In the genomic region with DNA sequence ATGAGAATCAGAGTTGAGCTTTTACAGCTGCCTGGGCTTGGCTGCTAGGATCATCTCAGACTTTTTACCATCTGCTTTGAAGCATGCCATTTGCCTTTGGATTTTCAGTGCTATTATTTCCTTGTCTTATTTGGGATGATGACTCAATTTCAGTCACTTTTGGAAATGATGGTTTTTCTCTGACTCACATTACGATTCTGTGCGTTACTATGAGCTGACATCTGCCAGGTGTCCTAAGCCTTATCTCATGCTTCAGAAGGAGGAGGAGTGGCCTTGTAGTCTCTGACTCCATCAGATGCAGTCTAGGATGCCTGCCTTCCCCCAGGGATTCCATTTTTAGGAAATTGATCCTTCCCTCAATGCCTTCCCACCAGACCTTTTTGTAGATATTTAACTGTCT, we compare ENCODE assay signal across 16 mouse cellular contexts.
DNase-seq lines count a peak whose midpoint lies in the region; ATAC-seq and TF ChIP-seq lines count a peak whose summit lies in the region.
"Had no signal": no experiment of that assay in that cellular context is flagged by ENCODE, and none has a peak within 500 bp of the region (broad histone marks: within the 10 kb centered on the region; RNA-seq: fewer than 3 reads in every experiment).

No protein-coding gene starts in this region.

- H3K4me2 ChIP-seq in midbrain, embryonic 15.5 days: no peak overlapping the region
- H3K4me2 ChIP-seq: embryonic facial prominence, embryonic 12.5 days; heart, embryonic 15.5 days; hindbrain, embryonic 12.5 days; intestine, embryonic 15.5 days; lung, embryonic 14.5 days; neural tube, embryonic 12.5 days had no signal

- no peak overlapping the region for H3K4me3 ChIP-seq in layer of hippocampus, adult 2 months
- H3K4me3 ChIP-seq in midbrain, embryonic 15.5 days: no peak overlapping the region
- H3K4me3 ChIP-seq: embryonic facial prominence, embryonic 12.5 days; heart, embryonic 15.5 days; hindbrain, embryonic 12.5 days; intestine, embryonic 15.5 days; megakaryocyte, embryonic 14.5 days; neural tube, embryonic 12.5 days had no signal

- no peak overlapping the region for H3K27ac ChIP-seq in layer of hippocampus, adult 2 months
- no peak overlapping the region for H3K27ac ChIP-seq in midbrain, embryonic 15.5 days
- H3K27ac ChIP-seq: embryonic facial prominence, embryonic 12.5 days; heart, embryonic 15.5 days; hindbrain, embryonic 12.5 days; intestine, embryonic 15.5 days; neural tube, embryonic 12.5 days had no signal

- no peak for TF ChIP-seq CTCF in layer of hippocampus, adult 2 months (conservative IDR thresholded peaks at IDR 0.05)

- no peak for ATAC-seq in midbrain, embryonic 15.5 days (replicated peaks)
- ATAC-seq: intestine, embryonic 15.5 days had no signal

- no peaks in the 10 kb centered on the region for H3K27me3 ChIP-seq in midbrain, embryonic 15.5 days (replicated peaks)
- H3K27me3 ChIP-seq: embryonic facial prominence, embryonic 12.5 days; heart, embryonic 15.5 days; hindbrain, embryonic 12.5 days; intestine, embryonic 15.5 days; megakaryocyte, embryonic 14.5 days; neural tube, embryonic 12.5 days had no signal

- no peaks in the 10 kb centered on the region for H3K36me3 ChIP-seq in midbrain, embryonic 15.5 days (replicated peaks)
- H3K36me3 ChIP-seq: embryonic facial prominence, embryonic 12.5 days; heart, embryonic 15.5 days; hindbrain, embryonic 12.5 days; intestine, embryonic 15.5 days; neural tube, embryonic 12.5 days had no signal

- H3K9ac ChIP-seq in midbrain, embryonic 15.5 days: no peak overlapping the region
- H3K9ac ChIP-seq: embryonic facial prominence, embryonic 12.5 days; heart, embryonic 15.5 days; hindbrain, embryonic 12.5 days; intestine, embryonic 15.5 days; lung, embryonic 14.5 days; neural tube, embryonic 12.5 days had no signal

- intact Hi-C loops in left cerebral cortex, postnatal 14 days (cut with DNase I): no loop called here

- peak; percentile 64 for DNase-seq in 3T3-L1 (ENCODE audit: low read depth, low spot score)
- DNase-seq in Muller cell, postnatal 12 days (ENCODE audit: inconsistent ontology term): peak; percentile 6
- peak; percentile 14 to 39 for DNase-seq in layer of hippocampus, adult 2 months (ENCODE audit: low spot score in 2 of 2)
- peak; percentile 39 to 59 for DNase-seq in left cerebral cortex, postnatal 14 days (ENCODE audit: low spot score in 2 of 2)
- DNase-seq in embryo, embryonic 9.5 days (ENCODE audit: extremely low spot score): no peak
- no peak for DNase-seq in cerebellum, postnatal 36 days
- DNase-seq: adrenal gland, postnatal 25 days; heart, adult 18-20 months; lung, embryonic 14.5 days had no signal

- H3K4me1 ChIP-seq in midbrain, embryonic 15.5 days: no peaks in the 10 kb centered on the region
- H3K4me1 ChIP-seq: embryonic facial prominence, embryonic 12.5 days; heart, embryonic 15.5 days; hindbrain, embryonic 12.5 days; intestine, embryonic 15.5 days; megakaryocyte, embryonic 14.5 days; neural tube, embryonic 12.5 days had no signal

- WGBS in midbrain, embryonic 15.5 days: 72% methylated on average over 2 of the region's 2 CpGs

- H3K9me3 ChIP-seq in midbrain, embryonic 15.5 days: no peaks in the 10 kb centered on the region
- H3K9me3 ChIP-seq: embryonic facial prominence, embryonic 12.5 days; heart, embryonic 15.5 days; hindbrain, embryonic 12.5 days; intestine, embryonic 15.5 days; megakaryocyte, embryonic 14.5 days; neural tube, embryonic 12.5 days had no signal

Comparison
In these comparisons a context has a peak if more than half of its experiments do, and no peak if none do; other contexts are left out.
1. DNase-seq: peak in 3T3-L1 (single experiment), Muller cell, postnatal 12 days (single experiment), layer of hippocampus, adult 2 months (2 of 2) and left cerebral cortex, postnatal 14 days (2 of 2); none in embryo, embryonic 9.5 days (single experiment) and cerebellum, postnatal 36 days (0 of 2).